Mouse (Mus musculus) kidney, postnatal 14 days (tissue): Measurements from ENCODE around the gene Il1r2.

Experiments used
- DNase-seq: peaks from one replicate; pipeline ENCODE4 v3.0.0; 2022; ENCODE audit warnings: mixed read lengths

The Il1r2 gene

GRCm38 (mm10) chr1:40133567-40133966 lies 59.7 kb downstream of the Il1r2 start:
- no peak for DNase-seq

- peak; percentile 81 for DNase-seq
Observed at GRCm38 (mm10) chr1:40139798-40140532, 66.1 kb downstream of the Il1r2 start.

- DNase-seq = no peak
Observed at GRCm38 (mm10) chr1:40156096-40156495, 82.2 kb downstream of the Il1r2 start.

GRCm38 (mm10) chr1:40163329-40163917 lies 89.5 kb downstream of the Il1r2 start:
- no peak for DNase-seq

GRCm38 (mm10) chr1:40164331-40164730 lies 90.5 kb downstream of the Il1r2 start:
- no peak for DNase-seq

- no peak for DNase-seq
Observed at GRCm38 (mm10) chr1:40167585-40167984, 93.7 kb downstream of the Il1r2 start.

- peak; percentile 71 for DNase-seq
Observed at GRCm38 (mm10) chr1:40171878-40172277, 98.0 kb downstream of the Il1r2 start.

GRCm38 (mm10) chr1:40174146-40174545 lies 100.3 kb downstream of the Il1r2 start:
- no peak for DNase-seq
